Mouse (Mus musculus) forebrain, embryonic 11.5 days (tissue): ENCODE results near the gene Dmkn. TPM values are rescaled to one million over a fixed set of nuclear protein-coding genes. Genes with fewer than 3 reads are reported as not detected.

ENCODE experiments used
- polyA plus RNA-seq: library from polyadenylated mRNA; unstranded; fragments of >200 nt; fragmentation: Nextera tagmentation; extraction: Ambion mirVana; gene quantifications from 2 replicates; pipeline ENCODE4 v1.2.1, GENCODE M21; 2014

The Dmkn gene
- polyA plus RNA-seq, 1 experiment from 2014 or later = not detected

Other genes with a start within 250 kb of the Dmkn start
- gene Arhgap33, start 228.7 kb upstream of the Dmkn start, polyA plus RNA-seq = 66.0 and 72.7 TPM in 2 replicates
- gene Hspb6, start 211.6 kb upstream of the Dmkn start, polyA plus RNA-seq = 5.5 and 7.4 TPM in 2 replicates
- gene Proser3, start 211.5 kb upstream of the Dmkn start, polyA plus RNA-seq = 20.0 and 23.6 TPM in 2 replicates
- 45.7 and 50.2 TPM in 2 replicates for gene Lin37, start 203.9 kb upstream of the Dmkn start, polyA plus RNA-seq
- 89.2 and 97.5 TPM in 2 replicates for gene U2af1l4, start 200.5 kb upstream of the Dmkn start, polyA plus RNA-seq
- gene Gm49396, start 200.4 kb upstream of the Dmkn start, polyA plus RNA-seq = 12.1 and 13.6 TPM in 2 replicates
- gene Psenen, start 200.1 kb upstream of the Dmkn start, polyA plus RNA-seq = 96.1 and 99.3 TPM in 2 replicates
- 4.7 and 6.0 TPM in 2 replicates for gene Igflr1, start 198.3 kb upstream of the Dmkn start, polyA plus RNA-seq
- gene Kmt2b, start 175.0 kb upstream of the Dmkn start, polyA plus RNA-seq = 14.3 TPM in 2 replicates
- gene Zbtb32, start 164.8 kb upstream of the Dmkn start, polyA plus RNA-seq = 0.15 and 0.31 TPM in 2 replicates
- 0.31 and 0.73 TPM in 2 replicates for gene Upk1a, start 150.9 kb upstream of the Dmkn start, polyA plus RNA-seq
- gene Cox6b1, start 137.6 kb upstream of the Dmkn start, polyA plus RNA-seq = 700 and 735 TPM in 2 replicates
- gene Etv2, start 127.9 kb upstream of the Dmkn start, polyA plus RNA-seq = not detected in 2 replicates
- gene Rbm42, start 113.4 kb upstream of the Dmkn start, polyA plus RNA-seq = 131 and 138 TPM in 2 replicates
- gene Haus5, start 98.8 kb upstream of the Dmkn start, polyA plus RNA-seq = 68.9 and 76.6 TPM in 2 replicates
- gene Pmis2, start 92.2 kb upstream of the Dmkn start, polyA plus RNA-seq = not detected in 2 replicates
- not detected in 2 replicates for gene 2200002J24Rik, start 64.8 kb upstream of the Dmkn start, polyA plus RNA-seq
- 0.72 and 1.7 TPM in 2 replicates for gene Atp4a, start 51.5 kb upstream of the Dmkn start, polyA plus RNA-seq
- gene Tmem147, start 34.2 kb upstream of the Dmkn start, polyA plus RNA-seq = 133 and 153 TPM in 2 replicates
- 0.33 and 1.5 TPM in 2 replicates for gene Gapdhs, start 20.1 kb upstream of the Dmkn start, polyA plus RNA-seq
- 0.27 and 1.8 TPM in 2 replicates for gene Sbsn, start 12.3 kb upstream of the Dmkn start, polyA plus RNA-seq
- gene Krtdap, start 24.1 kb downstream of the Dmkn start, polyA plus RNA-seq = not detected in 2 replicates
- gene Ffar2, start 60.0 kb downstream of the Dmkn start, polyA plus RNA-seq = not detected in 2 replicates
- not detected in 2 replicates for gene Ffar3, start 92.4 kb downstream of the Dmkn start, polyA plus RNA-seq
- not detected in 2 replicates for gene Ffar1, start 97.8 kb downstream of the Dmkn start, polyA plus RNA-seq
- not detected in 2 replicates for gene Cd22, start 116.6 kb downstream of the Dmkn start, polyA plus RNA-seq
- gene Mag, start 151.1 kb downstream of the Dmkn start, polyA plus RNA-seq = 0.11 and 0.20 TPM in 2 replicates
- not detected in 2 replicates for gene Hamp2, start 160.9 kb downstream of the Dmkn start, polyA plus RNA-seq
- not detected in 2 replicates for gene Hamp, start 180.3 kb downstream of the Dmkn start, polyA plus RNA-seq
- gene Usf2, start 193.0 kb downstream of the Dmkn start, polyA plus RNA-seq = 28.4 and 29.3 TPM in 2 replicates
- 30.8 and 32.5 TPM in 2 replicates for gene Lsr, start 209.7 kb downstream of the Dmkn start, polyA plus RNA-seq
- gene Fam187b, start 210.0 kb downstream of the Dmkn start, polyA plus RNA-seq = 0.81 and 1.3 TPM in 2 replicates